Mouse (Mus musculus) embryonic facial prominence, embryonic 10.5 days (tissue): ENCODE data around the gene Lilrb4a. TPM values are rescaled to one million over a fixed set of nuclear protein-coding genes. Genes with fewer than 3 reads are reported as not detected.

Experiments
- DNase-seq: peaks from one replicate; pipeline ENCODE4 v3.0.0-alpha.2; 2017; ENCODE audit warnings: low spot score
- H3K27ac ChIP-seq: fragments of 300-500 bp; sonication (generic); replicated peaks from 2 replicates; pipeline ENCODE4 v1.5.1; 2016; ENCODE audit warnings: mild to moderate bottlenecking
- H3K27me3 ChIP-seq: fragments of 300-500 bp; sonication (generic); replicated peaks from 2 replicates; pipeline ENCODE4 v1.6.1; 2016; ENCODE audit warnings: low read depth, mild to moderate bottlenecking; ENCODE audit not compliant: poor library complexity, severe bottlenecking
- H3K36me3 ChIP-seq: fragments of 300-500 bp; sonication (generic); replicated peaks from 2 replicates; pipeline ENCODE4 v1.6.1; 2016; ENCODE audit warnings: mild to moderate bottlenecking, moderate library complexity
- H3K4me1 ChIP-seq: fragments of 300-500 bp; sonication (generic); 2 replicates; pipeline ENCODE4 v1.6.1; 2016
- H3K4me3 ChIP-seq: fragments of 300-500 bp; sonication (generic); 2 replicates; pipeline ENCODE4 v1.5.1; 2016; ENCODE audit warnings: mild to moderate bottlenecking, moderate library complexity
- H3K9me3 ChIP-seq: fragments of 300-500 bp; sonication (generic); 2 replicates; pipeline ENCODE4 v1.6.1; 2016; ENCODE audit warnings: mild to moderate bottlenecking
- WGBS: fragments of 180-500 bp; shearing (Covaris S2); methylation state at CpG from one replicate; pipeline ENCODE4 v1.1.7; 2016; 5-methylcytosine and 5-hydroxymethylcytosine counted together
- polyA plus RNA-seq: library from polyadenylated mRNA; unstranded; fragments of >200 nt; fragmentation: Nextera tagmentation; extraction: Ambion mirVana; gene quantifications from 2 replicates; pipeline ENCODE4 v1.2.1, GENCODE M21; 2016

Gene Lilrb4a
- polyA plus RNA-seq, 1 experiment from 2014 or later, result 0.85 TPM

DNA sequence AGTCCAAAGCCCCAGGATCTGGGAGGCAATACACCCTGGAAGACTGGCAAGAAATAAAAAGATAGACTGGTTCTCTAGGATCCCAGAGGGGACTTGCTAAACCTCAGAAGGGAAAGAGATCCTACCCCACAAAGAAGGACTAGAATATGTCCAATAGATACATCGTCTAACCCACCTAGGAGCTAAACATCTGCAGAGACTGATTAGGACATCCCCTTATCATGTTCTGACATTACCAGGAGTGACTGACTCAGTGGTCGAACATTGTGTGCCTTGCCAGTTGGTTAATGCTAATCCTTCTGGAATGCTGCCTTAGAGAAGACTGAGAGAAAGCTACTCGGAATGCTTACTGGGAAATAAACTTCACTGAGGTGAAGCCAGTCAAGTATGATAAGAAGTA lies 38.7 kb downstream of the Lilrb4a start:
- 79% methylated on average over 3 of the region's 3 CpGs for WGBS
- Histone ChIP-seq H3K4me3 (no peak overlapping the region), H3K36me3 (no peaks in the 10 kb centered on the region), H3K27ac (no peak overlapping the region), H3K9me3 (no peaks in the 10 kb centered on the region), H3K27me3 (no peaks in the 10 kb centered on the region), H3K4me1 (no peaks in the 10 kb centered on the region)
- DNase-seq, result no peak

DNA sequence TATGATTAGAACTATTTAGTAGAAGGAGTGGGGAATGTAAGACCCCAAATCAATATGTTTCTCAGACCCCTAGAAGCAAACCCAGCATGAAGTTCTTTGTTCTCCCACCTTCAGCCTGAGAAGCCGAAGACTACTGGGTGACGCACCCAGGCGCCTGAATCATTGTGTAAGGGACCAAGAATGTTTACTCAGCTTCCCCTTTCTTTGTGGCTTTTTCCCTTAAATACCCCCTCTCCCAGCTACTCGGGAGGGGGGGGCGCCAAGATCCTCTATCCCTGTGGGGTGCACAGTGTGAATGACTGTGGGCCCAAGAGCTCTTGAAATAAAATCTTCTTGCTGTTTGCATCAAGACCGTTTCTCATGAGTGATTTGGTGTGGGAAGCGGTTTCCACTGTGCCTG lies 40.1 kb downstream of the Lilrb4a start:
- H3K4me3 ChIP-seq, result no peak overlapping the region
- no peaks in the 10 kb centered on the region for H3K9me3 ChIP-seq
- no peak overlapping the region for H3K27ac ChIP-seq
- H3K27me3 ChIP-seq, result no peaks in the 10 kb centered on the region
- 93% methylated on average over 7 of the region's 7 CpGs for WGBS
- no peaks in the 10 kb centered on the region for H3K36me3 ChIP-seq
- no peak for DNase-seq
- no peaks in the 10 kb centered on the region for H3K4me1 ChIP-seq

Other genes with a start within 250 kb of the Lilrb4a start
- gene Gm49339, start 10.3 kb upstream of the Lilrb4a start, polyA plus RNA-seq, result not detected in 2 replicates
- gene Lilr4b, start 10.3 kb upstream of the Lilrb4a start, polyA plus RNA-seq, result not detected in 2 replicates
- 2.2 and 2.3 TPM in 2 replicates for gene Fam162b, start 99.6 kb downstream of the Lilrb4a start, polyA plus RNA-seq
- gene Gprc6a, start 140.5 kb downstream of the Lilrb4a start, polyA plus RNA-seq, result 0.10 and 0.13 TPM in 2 replicates
- 0.05 and 0.20 TPM in 2 replicates for gene Rfx6, start 186.8 kb downstream of the Lilrb4a start, polyA plus RNA-seq